Mouse (Mus musculus) CH12.LX (cell line): ENCODE results near the gene Nkd1. TPM values are rescaled to one million over a fixed set of nuclear protein-coding genes. Genes with fewer than 3 reads are reported as not detected.

ENCODE experiments used
- DNase-seq: peaks from one replicate; pipeline ENCODE4 v3.0.0-alpha.2; 2013; ENCODE audit errors: extremely low read depth
- H3K27ac ChIP-seq: 2 replicates; pipeline ENCODE4 v1.5.1; 2012; ENCODE audit warnings: low read depth, mild to moderate bottlenecking, control low read depth, moderate library complexity; ENCODE audit not compliant: insufficient read depth
- H3K27me3 ChIP-seq: replicated peaks from 2 replicates; pipeline ENCODE3; 2012; ENCODE audit warnings: inconsistent platforms
- H3K36me3 ChIP-seq, 2 experiments: replicated peaks in 1 of 2; 2 replicates each; pipeline versions ENCODE3 to v1.6.1; 2012; ENCODE audit warnings: inconsistent platforms in 1 of 2, low read length in 1 of 2, mild to moderate bottlenecking in 1 of 2, mixed read lengths in 1 of 2, moderate library complexity in 1 of 2; ENCODE audit not compliant: control insufficient read depth in 1 of 2, insufficient read depth in 1 of 2
- H3K4me1 ChIP-seq, 2 experiments: 2 replicates each; pipeline ENCODE4 v1.6.1; 2012; ENCODE audit warnings: inconsistent platforms in 1 of 2, moderate library complexity in 1 of 2; ENCODE audit not compliant: insufficient read depth in 2 of 2, control insufficient read depth in 1 of 2
- H3K4me2 ChIP-seq: 2 replicates; pipeline ENCODE4 v1.6.1; 2012; ENCODE audit warnings: low read depth, mild to moderate bottlenecking, control low read depth; ENCODE audit not compliant: poor library complexity, insufficient read depth, severe bottlenecking
- H3K4me3 ChIP-seq, 3 experiments: fragments of 150-350 bp in 1 of 3; sonication (generic) in 1 of 3; replicated peaks in 1 of 3; 2 replicates each; pipeline versions ENCODE3 to v1.5.1; 2011 to 2012; ENCODE audit warnings: low read depth in 2 of 3, low read length in 2 of 3, mild to moderate bottlenecking in 2 of 3, moderate library complexity in 2 of 3, control low read depth in 1 of 3, improper control_type of control experiment in 1 of 3, inconsistent platforms in 1 of 3, mixed read lengths in 1 of 3; ENCODE audit not compliant: poor library complexity in 1 of 3
- H3K79me2 ChIP-seq: replicated peaks from 2 replicates; pipeline ENCODE4 v1.6.1; 2012; ENCODE audit warnings: mild to moderate bottlenecking, moderate library complexity; ENCODE audit not compliant: control insufficient read depth, poor library complexity, insufficient read depth, severe bottlenecking; ENCODE audit errors: extremely low read depth
- H3K9ac ChIP-seq: 2 replicates; pipeline ENCODE4 v1.6.1; 2012; ENCODE audit warnings: low read depth, mild to moderate bottlenecking, control low read depth, moderate library complexity; ENCODE audit not compliant: insufficient read depth
- H3K9me3 ChIP-seq: replicated peaks from 2 replicates; pipeline ENCODE3; 2012; ENCODE audit warnings: low read length, inconsistent platforms, mixed read lengths
- CHD1 ChIP-seq: IDR thresholded peaks from 2 replicates; pipeline ENCODE4 v1.6.1; 2012; ENCODE audit warnings: low read depth, low read length, improper control_type of control experiment, inconsistent platforms
- CHD2 ChIP-seq: IDR thresholded peaks from 2 replicates; pipeline ENCODE4 v1.6.1; 2011; ENCODE audit warnings: low read length, improper control_type of control experiment
- CTCF ChIP-seq, 2 experiments: IDR thresholded peaks in 1 of 2; conservative IDR thresholded peaks in 1 of 2; 2 replicates each; pipeline ENCODE4 v1.5.1; 2011 to 2012; ENCODE audit warnings: low read depth in 2 of 2, low read length in 2 of 2, improper control_type of control experiment in 1 of 2, inconsistent platforms in 1 of 2, mild to moderate bottlenecking in 1 of 2, moderate library complexity in 1 of 2
- E2F4 ChIP-seq: IDR thresholded peaks from 2 replicates; pipeline ENCODE4 v1.6.1; 2011; ENCODE audit warnings: low read depth, low read length, improper control_type of control experiment; ENCODE audit not compliant: insufficient replicate concordance
- ETS1 ChIP-seq: conservative IDR thresholded peaks from 2 replicates; pipeline ENCODE4 v1.6.1; 2012; ENCODE audit warnings: low read depth, mild to moderate bottlenecking, inconsistent platforms, low read length, improper control_type of control experiment, moderate library complexity
- GABPA ChIP-seq: IDR thresholded peaks from 2 replicates; pipeline ENCODE4 v1.6.1; 2012; ENCODE audit warnings: low read depth, low read length, improper control_type of control experiment, inconsistent platforms; ENCODE audit not compliant: insufficient replicate concordance
- IRF4 ChIP-seq: IDR thresholded peaks from 2 replicates; pipeline ENCODE4 v1.6.1; 2014; ENCODE audit warnings: low read depth, mild to moderate bottlenecking, inconsistent platforms, low read length, improper control_type of control experiment
- JUND ChIP-seq: conservative IDR thresholded peaks from 2 replicates; pipeline ENCODE4 v1.6.1; 2011; ENCODE audit warnings: low read depth, low read length, improper control_type of control experiment
- KAT2A ChIP-seq: IDR thresholded peaks from 2 replicates; pipeline ENCODE4 v1.6.1; 2012; ENCODE audit warnings: low read length, improper control_type of control experiment, inconsistent platforms; ENCODE audit not compliant: insufficient replicate concordance
- MAX ChIP-seq: IDR thresholded peaks from 2 replicates; pipeline ENCODE4 v1.6.1; 2011; ENCODE audit warnings: low read length, improper control_type of control experiment
- MXI1 ChIP-seq: IDR thresholded peaks from 2 replicates; pipeline ENCODE4 v1.6.1; 2011; ENCODE audit warnings: mild to moderate bottlenecking, low read depth, low read length, improper control_type of control experiment
- PAX5 ChIP-seq: IDR thresholded peaks from 2 replicates; pipeline ENCODE4 v1.6.1; 2012; ENCODE audit warnings: low read length, inconsistent platforms, mixed read lengths
- RCOR1 ChIP-seq: conservative IDR thresholded peaks from 2 replicates; pipeline ENCODE4 v1.6.1; 2012; ENCODE audit warnings: low read depth, mild to moderate bottlenecking, inconsistent platforms, low read length, improper control_type of control experiment
- SIN3A ChIP-seq: IDR thresholded peaks from 2 replicates; pipeline ENCODE4 v1.6.1; 2012; ENCODE audit warnings: low read length, improper control_type of control experiment, inconsistent platforms
- SMC3 ChIP-seq: IDR thresholded peaks from 2 replicates; pipeline ENCODE4 v1.6.1; 2011; ENCODE audit warnings: low read depth, low read length, improper control_type of control experiment
- TBP ChIP-seq: conservative IDR thresholded peaks from 2 replicates; pipeline ENCODE4 v1.6.1; 2011; ENCODE audit warnings: low read depth, low read length, improper control_type of control experiment
- UBTF ChIP-seq: IDR thresholded peaks from 2 replicates; pipeline ENCODE4 v1.6.1; 2012; ENCODE audit warnings: low read depth, mild to moderate bottlenecking, inconsistent platforms, low read length, improper control_type of control experiment, moderate library complexity
- USF2 ChIP-seq: conservative IDR thresholded peaks from 2 replicates; pipeline ENCODE4 v1.6.1; 2011; ENCODE audit warnings: low read depth, low read length, improper control_type of control experiment
- ZKSCAN1 ChIP-seq: IDR thresholded peaks from 2 replicates; pipeline ENCODE4 v1.6.1; 2012; ENCODE audit warnings: low read depth, inconsistent platforms, low read length, improper control_type of control experiment, borderline replicate concordance
- ZMIZ1 ChIP-seq: IDR thresholded peaks from 2 replicates; pipeline ENCODE4 v1.6.1; 2012; ENCODE audit warnings: low read depth, mild to moderate bottlenecking, inconsistent platforms, low read length, improper control_type of control experiment
- dilution Hi-C: fragments of 300-500 bp; cut with MboI; formaldehyde crosslinking; loops from 2 replicates; pipeline ENCODE4 v1.14.3; 2020; ENCODE audit warnings: low sequenced_read_pairs; ENCODE audit not compliant: extremely low pct_unique_long_range_greater_than_20kb, extremely low pct_ligation_motif_present
- in situ Hi-C: fragments of 300-500 bp; cut with MboI; formaldehyde crosslinking; loops from 3 replicates; pipeline ENCODE4 v1.14.3; 2019; ENCODE audit warnings: low sequenced_read_pairs, low pct_ligation_motif_present, low pct_unique_long_range_greater_than_20kb, mixed read lengths
- polyA plus RNA-seq: library from polyadenylated mRNA; unstranded; fragments of >175 nt; gene quantifications from 2 replicates; pipeline ENCODE4 v1.2.1, GENCODE M21; 2012; ENCODE audit warnings: low read depth; ENCODE audit not compliant: insufficient read length
- total RNA-seq, 2 experiments: library from RNA; depleted of rRNA; stranded (reverse); fragments of 300-350 nt in 1 of 2; fragments of >200 nt in 1 of 2; gene quantifications; 2 replicates each; pipeline ENCODE4 v1.2.3; 2012 to 2014

Nkd1 gene
- total and polyA plus RNA-seq, 3 experiments = 0.24 to 0.67 (median 0.30) TPM

DNA sequence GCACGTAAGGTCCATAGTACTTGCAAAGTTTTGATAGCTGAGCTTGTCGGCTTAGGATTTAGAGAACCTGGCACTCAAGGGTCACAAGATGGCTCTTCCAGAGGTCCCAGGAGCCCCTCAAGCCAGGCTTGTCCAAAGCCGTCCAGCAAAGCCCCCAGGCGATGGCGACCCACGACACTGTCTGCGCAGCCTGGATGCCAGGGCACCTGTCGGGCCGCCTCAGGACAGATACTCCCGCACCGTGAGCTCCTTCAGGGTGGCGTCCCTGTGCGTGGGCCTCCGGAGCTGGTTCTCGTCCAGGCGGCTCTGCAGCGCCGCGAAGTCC is 105.7 kb downstream of the Nkd1 start:
- TF ChIP-seq CHD1 (no peak), SIN3A (no peak)
- H3K27ac ChIP-seq = peak overlapping the region; percentile 4; the same call in 1 of the 2 replicates
- H3K79me2 ChIP-seq = peaks cover 20% of the 10 kb centered on the region
- H3K9me3 ChIP-seq = peaks cover 27% of the 10 kb centered on the region
- H3K9ac ChIP-seq = no peak overlapping the region
- H3K4me3 ChIP-seq = peak overlapping the region in 1 of 3 experiments; percentile 17
- DNase-seq = no peak
- H3K36me3 ChIP-seq = peaks cover 72 to 94% of the 10 kb centered on the region in 2 experiments
- H3K4me2 ChIP-seq = no peak overlapping the region
- H3K27me3 ChIP-seq = no peaks in the 10 kb centered on the region
- in situ Hi-C loops = loop anchor here (10.0 kb wide), 1 partner anchor 252 kb away; no protein-coding TSS in a partner anchor
- dilution Hi-C loops = no loop called here
- H3K4me1 ChIP-seq = peaks cover 23 to 79% of the 10 kb centered on the region in 2 experiments

DNA sequence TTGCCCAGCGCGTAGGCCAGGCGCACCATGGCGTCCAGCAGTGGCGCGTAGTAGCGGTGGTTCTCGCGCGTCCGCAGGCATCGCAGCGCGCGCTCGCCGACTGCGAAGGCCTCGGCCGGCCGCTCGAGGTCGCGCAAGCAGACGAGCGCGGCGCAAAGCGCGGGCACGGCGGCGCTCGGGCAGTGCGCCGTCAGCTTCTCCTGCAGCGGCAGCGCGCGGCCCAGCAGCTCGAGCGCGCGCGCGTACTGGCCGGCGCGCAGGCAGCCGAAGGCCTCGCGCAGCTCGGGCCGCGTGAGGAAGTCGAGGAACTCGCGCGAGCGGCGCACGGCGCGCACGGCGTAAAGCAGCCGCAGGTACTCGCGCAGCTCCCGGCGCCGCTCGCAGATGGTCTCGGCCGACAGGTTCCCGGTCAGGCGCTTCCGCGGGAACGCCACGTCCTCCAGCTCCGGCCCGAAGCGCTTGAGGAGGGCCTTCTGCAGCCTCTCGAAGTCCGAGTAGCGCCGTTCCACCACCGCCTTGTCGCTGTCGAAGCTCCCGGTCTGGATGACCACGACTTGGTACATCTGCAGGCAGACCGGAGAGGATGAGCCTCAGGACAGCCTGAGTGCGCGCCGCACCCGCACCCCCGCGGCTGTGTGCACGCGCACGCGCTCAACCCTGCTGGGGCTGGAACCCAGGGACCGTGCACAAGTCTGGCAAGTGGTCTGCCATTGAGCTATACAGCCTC is 106.3 kb downstream of the Nkd1 start:
- dilution Hi-C loops (no loop called here), in situ Hi-C loops (loop anchor here (10.0 kb wide), 1 partner anchor 253 kb away; no protein-coding TSS in a partner anchor)
- Histone ChIP-seq H3K36me3 (peaks cover 78 to 98% of the 10 kb centered on the region in 2 experiments), H3K4me2 (no peak overlapping the region), H3K9ac (no peak overlapping the region), H3K4me3 (peak overlapping the region in 1 of 3 experiments; percentile 17), H3K9me3 (peaks cover 27% of the 10 kb centered on the region), H3K27me3 (no peaks in the 10 kb centered on the region), H3K4me1 (peaks cover 26 to 82% of the 10 kb centered on the region in 2 experiments), H3K79me2 (peaks cover 25% of the 10 kb centered on the region), H3K27ac (peak overlapping the region; percentile 4; the same call in 1 of the 2 replicates)
- TF ChIP-seq CHD2 (no peak), ZMIZ1 (no peak), UBTF (no peak), SMC3 (no peak), USF2 (no peak), MAX (no peak), IRF4 (no peak), ETS1 (no peak), PAX5 (no peak), GABPA (no peak), KAT2A (no peak), RCOR1 (no peak), ZKSCAN1 (no peak), MXI1 (no peak), CTCF (conservative IDR thresholded peaks at IDR 0.05 in 1 of 2, IDR thresholded peaks at IDR 0.05 in 1 of 2; ENCODE audit: low read depth in 2 of 2, low read length in 2 of 2) (no peak), JUND (no peak), E2F4 (no peak), TBP (no peak)
- no peak for DNase-seq
